Mouse (Mus musculus) olfactory bulb, adult 2 months (tissue): ENCODE results near the gene Cfd. TPM values are rescaled to one million over a fixed set of nuclear protein-coding genes. Genes with fewer than 3 reads are reported as not detected.
"Not testable (repeated sequence)": the region's sequence is repeated elsewhere in the genome, so short reads cannot be mapped to it uniquely, and the experiment has no call there.

Experiments
- H3K27ac ChIP-seq: fragments of 200-500 bp; 2 replicates; pipeline ENCODE4 v1.5.1; 2012; ENCODE audit warnings: low read depth, low read length; ENCODE audit not compliant: insufficient read depth
- H3K4me1 ChIP-seq: fragments of 200-500 bp; 2 replicates; pipeline ENCODE4 v1.6.1; 2012; ENCODE audit warnings: low read length; ENCODE audit not compliant: control insufficient read depth, insufficient read depth
- H3K4me3 ChIP-seq: fragments of 200-500 bp; 2 replicates; pipeline ENCODE4 v1.5.1; 2012; ENCODE audit warnings: mild to moderate bottlenecking, low read depth, low read length, moderate library complexity; ENCODE audit not compliant: insufficient read depth
- CTCF ChIP-seq: fragments of 200-500 bp; IDR thresholded peaks from 2 replicates; pipeline ENCODE4 v1.5.1; 2012; ENCODE audit warnings: low read depth, mild to moderate bottlenecking, low read length, moderate library complexity; ENCODE audit not compliant: insufficient read depth
- POLR2A ChIP-seq: fragments of 200-500 bp; IDR thresholded peaks from 2 replicates; pipeline ENCODE4 v1.6.1; 2012; ENCODE audit warnings: mild to moderate bottlenecking, low read depth, low read length, moderate library complexity; ENCODE audit not compliant: insufficient read depth
- WGBS: fragments of 180-500 bp; shearing (Covaris S2); methylation state at CpG from one replicate; pipeline ENCODE4 v1.1.7; 2018; 5-methylcytosine and 5-hydroxymethylcytosine counted together
- polyA plus RNA-seq: library from polyadenylated mRNA; stranded (reverse); fragments of >200 nt; gene quantifications from 2 replicates; pipeline ENCODE4 v1.2.4, GENCODE M21; 2012; ENCODE audit warnings: low replicate concordance; ENCODE audit not compliant: missing spikeins, insufficient read depth, insufficient read length

Cfd gene
- polyA plus RNA-seq, 1 experiment = not detected

DNA sequence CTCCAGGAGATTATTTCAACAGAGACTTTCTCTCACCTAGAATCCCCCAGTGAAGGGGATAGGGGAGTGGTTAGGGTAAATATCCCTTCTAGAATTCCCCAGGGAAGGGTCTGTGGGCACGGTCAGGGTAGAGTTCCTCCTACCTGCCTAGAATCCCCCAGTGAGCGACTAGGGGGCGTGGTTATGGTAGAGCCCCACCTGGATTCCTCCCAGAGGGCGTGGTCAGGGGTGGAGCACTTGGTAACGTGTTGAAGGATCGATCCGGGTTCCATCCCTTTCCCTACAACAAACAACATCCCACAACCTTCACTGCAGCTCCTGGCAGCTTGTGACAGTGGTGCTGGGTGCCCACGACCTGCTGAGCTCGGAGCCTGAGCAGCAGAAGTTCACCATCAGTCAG is 9.9 kb upstream of the Cfd start:
- WGBS = 27% methylated on average over 9 of the region's 9 CpGs
- Histone ChIP-seq H3K27ac (no peak overlapping the region), H3K4me1 (peaks cover 25% of the 10 kb centered on the region), H3K4me3 (no peak overlapping the region)
- TF ChIP-seq POLR2A = no peak

DNA sequence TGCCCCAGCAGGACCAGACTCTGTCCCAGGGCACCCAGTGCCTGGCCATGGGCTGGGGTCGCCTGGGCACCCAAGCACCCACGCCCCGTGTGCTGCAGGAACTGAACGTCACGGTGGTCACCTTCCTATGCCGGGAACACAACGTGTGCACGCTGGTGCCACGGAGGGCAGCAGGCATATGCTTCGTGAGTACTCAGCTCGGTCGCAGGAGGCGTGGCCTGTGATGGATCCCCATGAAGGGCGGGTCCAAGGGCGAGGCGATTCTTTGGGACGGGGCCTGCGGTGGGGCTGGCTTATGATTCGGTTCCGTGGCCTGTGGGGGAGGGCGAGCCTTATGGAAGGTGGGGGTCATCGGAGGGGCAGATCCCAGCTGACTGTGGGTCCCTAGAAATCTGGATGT is 8.7 kb upstream of the Cfd start:
- 22% methylated on average over 22 of the region's 22 CpGs for WGBS

DNA sequence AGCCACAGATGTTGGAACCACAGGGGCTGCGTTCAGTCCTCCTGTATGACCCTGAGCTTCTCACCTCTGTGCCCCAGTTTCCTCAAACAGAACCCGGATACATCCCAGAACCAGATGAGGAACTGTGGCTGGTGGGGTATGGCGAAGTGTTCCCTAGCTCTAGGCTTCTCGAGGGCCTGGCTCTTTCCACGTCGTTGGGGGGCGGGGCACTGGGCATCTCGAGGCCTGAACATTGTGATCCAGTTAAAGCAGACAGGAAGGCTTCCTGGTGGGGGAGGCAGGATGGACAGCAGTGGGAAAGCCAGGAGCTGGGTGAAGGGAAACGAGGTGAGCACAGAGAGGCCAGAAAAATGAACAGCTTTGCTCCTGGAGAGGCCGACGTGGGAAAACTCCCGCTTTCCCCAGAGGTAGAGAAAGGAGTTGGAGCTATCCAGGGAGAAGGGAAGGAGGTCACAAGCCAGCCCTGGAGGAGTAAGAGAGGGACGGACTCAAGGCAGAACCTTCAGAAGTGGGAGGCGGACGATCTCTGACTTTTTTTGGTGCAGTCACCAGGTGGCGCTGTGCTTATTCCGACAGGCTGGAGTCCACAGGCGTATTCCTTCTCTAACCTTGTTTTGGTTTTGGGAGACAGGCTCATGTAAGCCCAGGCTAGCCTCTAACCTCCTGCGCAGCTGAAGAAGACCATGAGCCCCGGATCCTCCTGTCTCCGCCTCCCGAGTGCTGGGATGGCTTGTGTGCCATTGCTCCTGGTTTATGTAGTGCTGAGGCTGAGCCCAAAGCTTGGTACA is 7.2 kb upstream of the Cfd start:
- TF ChIP-seq POLR2A = no peak
- TF ChIP-seq CTCF = peak; percentile 67
- Histone ChIP-seq H3K4me3 (no peak overlapping the region), H3K27ac (no peak overlapping the region), H3K4me1 (peaks cover 25% of the 10 kb centered on the region)
- WGBS = 17% methylated on average over 22 of the region's 22 CpGs

More for the DNA sequence above, 8.7 kb upstream of the Cfd start:
- peaks cover 25% of the 10 kb centered on the region for H3K4me1 ChIP-seq
- TF ChIP-seq POLR2A (no peak), CTCF (no peak)
- H3K27ac ChIP-seq = no peak overlapping the region
- H3K4me3 ChIP-seq = no peak overlapping the region

DNA sequence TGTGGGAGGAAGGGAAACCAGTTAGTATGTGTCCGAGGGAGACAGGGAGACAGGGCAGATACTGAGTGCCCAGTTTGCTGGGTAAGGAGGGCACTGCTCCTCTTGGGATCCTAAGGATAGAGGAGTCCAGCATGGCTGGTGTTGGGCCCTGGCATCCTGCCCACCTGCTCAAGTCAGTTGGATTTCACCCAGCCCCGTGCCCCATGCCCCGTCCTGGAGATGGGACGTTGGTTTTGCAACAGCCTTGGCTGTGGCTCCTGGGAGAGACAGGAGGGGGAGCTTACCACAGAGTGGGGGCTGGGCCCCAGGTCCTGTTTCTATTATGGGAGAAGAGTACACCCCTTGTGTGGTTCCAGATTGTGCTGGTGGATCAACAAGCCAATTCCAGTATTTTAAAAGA is 6.2 kb upstream of the Cfd start:
- Histone ChIP-seq H3K4me3 (no peak overlapping the region), H3K4me1 (peaks cover 22% of the 10 kb centered on the region), H3K27ac (no peak overlapping the region)
- 35% methylated on average over 4 of the region's 4 CpGs for WGBS
- TF ChIP-seq POLR2A (no peak), CTCF (no peak)

DNA sequence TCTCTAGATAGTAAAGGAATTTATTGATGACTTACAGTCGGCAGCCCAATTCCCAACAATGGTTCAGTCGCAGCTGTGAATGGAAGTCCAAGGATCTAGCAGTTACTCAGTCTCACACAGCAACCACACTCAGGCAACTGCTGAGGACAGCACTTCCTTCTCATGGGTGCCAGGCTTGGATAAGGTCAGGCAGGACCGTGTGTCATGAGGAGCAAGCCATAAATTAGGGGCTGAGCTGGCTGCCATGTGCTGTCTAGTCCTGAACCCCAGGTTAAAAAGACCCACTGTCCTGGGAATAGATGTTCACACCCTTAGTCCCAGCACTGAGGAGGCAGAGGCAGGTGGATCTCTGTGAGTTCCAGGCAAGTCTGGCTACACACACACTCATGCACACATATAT is 5.7 kb upstream of the Cfd start:
- 76% methylated on average over 3 of the region's 3 CpGs for WGBS
- peaks cover 21% of the 10 kb centered on the region for H3K4me1 ChIP-seq
- not testable (repeated sequence) for H3K27ac ChIP-seq, H3K4me3 ChIP-seq

DNA sequence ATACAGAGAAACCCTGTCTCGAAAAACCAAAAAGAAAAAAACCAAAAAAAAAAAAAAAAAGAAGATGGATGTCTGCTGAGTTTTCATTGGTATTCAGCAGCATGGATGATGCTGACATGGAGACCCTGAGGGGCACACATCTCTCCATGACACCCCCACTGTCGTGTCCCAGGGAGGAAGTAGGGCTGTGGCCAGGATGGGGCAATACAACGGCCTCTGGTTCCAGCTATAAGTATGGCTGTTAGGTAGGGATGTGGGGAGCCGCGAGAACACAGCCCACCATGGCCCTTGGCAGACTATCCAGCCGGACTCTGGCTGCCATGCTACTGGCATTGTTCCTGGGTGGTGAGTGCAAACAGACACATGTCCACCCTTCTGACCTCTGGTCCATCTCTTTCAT is 4.6 kb upstream of the Cfd start, which contains the start of gene Elane:
Gene Elane (plus strand): TSS at position 194 of the 400 bp plus-strand sequence.
- Histone ChIP-seq H3K27ac (no peak within 1 kb of the TSS), H3K4me3 (no peak within 1 kb of the TSS), H3K4me1 (peaks cover 14% of the 10 kb centered on the region)
- TF ChIP-seq CTCF (no peak), POLR2A (no peak)
- 84% methylated on average over 6 of the region's 6 CpGs for WGBS

DNA sequence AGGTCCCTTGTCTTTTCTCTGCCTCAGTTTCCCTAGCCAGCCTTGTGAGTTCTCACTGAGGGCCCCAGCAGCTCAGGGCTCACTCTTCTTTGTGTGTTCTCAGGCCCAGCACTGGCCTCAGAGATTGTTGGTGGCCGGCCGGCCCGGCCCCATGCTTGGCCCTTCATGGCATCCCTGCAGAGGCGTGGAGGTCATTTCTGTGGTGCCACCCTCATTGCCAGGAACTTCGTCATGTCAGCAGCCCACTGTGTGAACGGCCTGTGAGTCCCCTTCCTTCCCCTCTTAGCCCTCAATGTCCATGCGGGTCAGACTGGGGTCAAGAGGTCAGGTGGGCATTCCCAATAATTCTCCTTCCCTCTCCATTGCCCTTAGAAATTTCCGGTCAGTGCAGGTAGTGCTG is 4.0 kb upstream of the Cfd start:
- WGBS = 86% methylated on average over 8 of the region's 8 CpGs
- peaks cover 13% of the 10 kb centered on the region for H3K4me1 ChIP-seq
- TF ChIP-seq POLR2A = no peak
- no peak for TF ChIP-seq CTCF

DNA sequence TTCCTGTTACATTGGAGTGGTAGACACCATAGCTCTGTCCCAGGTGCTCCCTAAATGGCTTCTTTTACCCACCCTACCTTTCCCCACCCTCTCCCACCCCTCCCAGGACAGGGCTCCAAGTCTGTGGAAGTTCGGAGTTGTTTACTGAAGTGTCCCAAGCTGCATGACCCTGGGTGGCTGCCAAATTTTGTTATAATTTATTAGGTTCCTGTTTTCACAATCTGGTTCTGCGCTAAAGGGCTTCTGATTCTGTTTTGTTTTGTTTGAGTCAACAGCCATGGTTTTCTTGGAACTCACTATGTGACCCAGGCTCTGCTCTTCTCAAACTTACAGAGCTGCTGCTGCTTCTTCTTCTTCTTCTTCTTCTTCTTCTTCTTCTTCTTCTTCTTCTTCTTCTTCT is 1.3 kb upstream of the Cfd start:
- H3K4me1 ChIP-seq = no peaks in the 10 kb centered on the region
- no peak overlapping the region for H3K4me3 ChIP-seq
- WGBS = 84% methylated on average over 2 of the region's 2 CpGs
- H3K27ac ChIP-seq = no peak overlapping the region
- TF ChIP-seq POLR2A (no peak), CTCF (no peak)

More for the DNA sequence above, 4.0 kb upstream of the Cfd start:
- Histone ChIP-seq H3K27ac (no peak overlapping the region), H3K4me3 (no peak overlapping the region)

DNA sequence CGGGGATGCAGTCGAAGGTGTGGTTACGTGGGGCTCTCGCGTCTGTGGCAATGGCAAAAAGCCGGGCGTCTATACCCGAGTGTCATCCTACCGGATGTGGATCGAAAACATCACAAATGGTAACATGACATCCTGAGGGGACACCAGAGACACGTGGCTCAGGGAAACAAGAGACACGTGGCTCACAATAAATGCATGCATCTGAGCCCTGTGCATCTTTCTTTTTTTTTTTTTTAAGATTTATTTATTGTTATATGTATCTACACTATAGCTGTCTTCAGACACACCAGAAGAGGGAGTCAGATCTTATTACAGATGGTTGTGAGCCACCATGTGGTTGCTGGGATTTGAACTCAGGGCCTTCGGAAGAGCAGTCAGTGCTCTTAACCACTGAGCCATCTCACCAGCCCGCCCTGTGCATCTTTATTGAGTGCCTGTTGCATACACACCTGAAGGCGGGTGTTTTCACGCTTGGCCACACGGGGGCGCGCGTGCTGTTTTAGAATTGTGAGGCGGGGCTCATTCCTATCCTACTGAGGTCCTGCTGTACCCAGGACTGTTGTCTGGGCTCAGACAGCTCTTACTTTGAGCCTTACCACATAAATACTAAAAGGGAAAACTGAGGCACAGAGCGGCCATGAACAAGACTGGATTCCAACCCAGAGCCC is 1.9 kb downstream of the Cfd start:
- peak; percentile 85 for TF ChIP-seq CTCF
- WGBS = 42% methylated on average over 22 of the region's 22 CpGs
- H3K4me1 ChIP-seq, H3K27ac ChIP-seq, H3K4me3 ChIP-seq: not testable (repeated sequence)
